Mouse (Mus musculus) CH12.LX (cell line): ENCODE measurements at regions not wholly inside any gene's neighbourhood (a gene's known extent, or its start where the extent isn't known, plus 50 kb on each side); places are given as distances from the start of the nearest gene placed in this dataset.

Experiments used
- CTCF ChIP-seq, 2 experiments: IDR thresholded peaks in 1 of 2; conservative IDR thresholded peaks in 1 of 2; 2 replicates each; pipeline ENCODE4 v1.5.1; 2011 to 2012; ENCODE audit warnings: low read depth in 2 of 2, low read length in 2 of 2, improper control_type of control experiment in 1 of 2, inconsistent platforms in 1 of 2, mild to moderate bottlenecking in 1 of 2, moderate library complexity in 1 of 2
- E2F4 ChIP-seq: IDR thresholded peaks from 2 replicates; pipeline ENCODE4 v1.6.1; 2011; ENCODE audit warnings: low read depth, low read length, improper control_type of control experiment; ENCODE audit not compliant: insufficient replicate concordance
- ELF1 ChIP-seq: IDR thresholded peaks from 2 replicates; pipeline ENCODE4 v1.6.1; 2014; ENCODE audit warnings: low read depth, mild to moderate bottlenecking, inconsistent platforms, low read length, improper control_type of control experiment
- ETS1 ChIP-seq: conservative IDR thresholded peaks from 2 replicates; pipeline ENCODE4 v1.6.1; 2012; ENCODE audit warnings: low read depth, mild to moderate bottlenecking, inconsistent platforms, low read length, improper control_type of control experiment, moderate library complexity
- IRF4 ChIP-seq: IDR thresholded peaks from 2 replicates; pipeline ENCODE4 v1.6.1; 2014; ENCODE audit warnings: low read depth, mild to moderate bottlenecking, inconsistent platforms, low read length, improper control_type of control experiment
- MAX ChIP-seq: IDR thresholded peaks from 2 replicates; pipeline ENCODE4 v1.6.1; 2011; ENCODE audit warnings: low read length, improper control_type of control experiment
- MAZ ChIP-seq: IDR thresholded peaks from 2 replicates; pipeline ENCODE4 v1.6.1; 2012; ENCODE audit warnings: low read depth, mild to moderate bottlenecking, inconsistent platforms, low read length, improper control_type of control experiment, moderate library complexity
- POLR2A ChIP-seq: IDR thresholded peaks from 2 replicates; pipeline ENCODE4 v1.6.1; 2011; ENCODE audit warnings: low read depth, mild to moderate bottlenecking, improper control_type of control experiment, low read length
- POLR2AphosphoS2 ChIP-seq: IDR thresholded peaks from 2 replicates; pipeline ENCODE4 v1.6.1; 2011; ENCODE audit warnings: low read depth, low read length, improper control_type of control experiment
- USF1 ChIP-seq: IDR thresholded peaks from 2 replicates; pipeline ENCODE4 v1.6.1; 2014; ENCODE audit warnings: low read depth, mild to moderate bottlenecking, inconsistent platforms, low read length, improper control_type of control experiment
- ZMIZ1 ChIP-seq: IDR thresholded peaks from 2 replicates; pipeline ENCODE4 v1.6.1; 2012; ENCODE audit warnings: low read depth, mild to moderate bottlenecking, inconsistent platforms, low read length, improper control_type of control experiment

DNA sequence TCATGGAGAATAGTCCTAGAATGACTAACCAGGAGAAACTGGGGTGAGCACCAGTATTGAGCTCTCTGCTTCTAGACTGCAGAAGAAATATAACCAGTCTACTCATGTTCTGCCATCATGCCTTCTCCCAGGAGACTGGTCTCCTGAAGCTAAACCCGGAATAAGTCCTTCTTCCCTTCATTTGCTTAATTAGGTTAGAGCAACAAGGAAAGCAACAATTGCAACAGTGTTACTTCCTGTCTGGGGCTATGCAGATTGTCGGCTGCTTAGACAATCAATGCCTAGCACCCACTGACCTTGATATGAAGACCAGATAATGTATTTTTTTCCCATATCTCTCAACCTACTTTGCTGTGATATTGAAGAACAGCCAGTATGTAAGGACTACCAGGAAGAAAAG, 108.5 kb upstream of the Ado start:
- no peak for TF ChIP-seq CTCF (conservative IDR thresholded peaks at IDR 0.05 in 1 of 2, IDR thresholded peaks at IDR 0.05 in 1 of 2; ENCODE audit: low read depth in 2 of 2, low read length in 2 of 2)
- TF ChIP-seq E2F4 = no peak
- no peak for TF ChIP-seq MAZ
- TF ChIP-seq ELF1 = no peak
- TF ChIP-seq ZMIZ1 = no peak
- TF ChIP-seq POLR2A = no peak
- no peak for TF ChIP-seq IRF4
- TF ChIP-seq POLR2AphosphoS2 = no peak
- TF ChIP-seq ETS1 = no peak
- TF ChIP-seq USF1 = no peak
- no peak for TF ChIP-seq MAX
